Mouse (Mus musculus): ENCODE data around the gene Ksr1.

GRCm38 (mm10) chr11:79013056-79013455 is 133.2 kb downstream of the Ksr1 start:
- no peak for TF ChIP-seq CTCF (IDR thresholded peaks at IDR 0.05; ENCODE audit: extremely low read depth, insufficient read length, insufficient replicate concordance, low read depth, low read length)
- no peak for TF ChIP-seq POLR2A (IDR thresholded peaks at IDR 0.05; ENCODE audit: low read depth, low read length)
